Mouse (Mus musculus): ENCODE measurements around the gene Abl2. TPM values are rescaled to one million over a fixed set of nuclear protein-coding genes. Genes with fewer than 3 reads are reported as not detected.
A peak's percentile ranks its signal among the peaks of the same experiment; 100 is the strongest.

Abl2 gene
- polyA plus RNA-seq, 1 experiment from 2014 or later = 3.4 TPM

GRCm38 (mm10) chr1:156616989-156617598, 58.5 kb downstream of the Abl2 start:
- Histone ChIP-seq H3K36me3 (no peaks in the 10 kb centered on the region), H3K9ac (no peak overlapping the region), H3K4me3 (replicated peaks) (no peak overlapping the region; the same call in 1 of the 2 replicates), H3K27me3 (replicated peaks) (no peaks in the 10 kb centered on the region), H3K27ac (peak overlapping the region; percentile 29), H3K4me1 (peaks cover 23% of the 10 kb centered on the region; the same call in 1 of the 2 replicates), H3K9me3 (no peaks in the 10 kb centered on the region), H3K4me2 (0 out of 2 replicates have a peak overlapping the region, but pooled peaks have one; percentile 27)
- ATAC-seq (ENCODE audit: insufficient read depth, low FRiP score, low read depth) = no peak
- 48% methylated on average over 12 of the region's 12 CpGs for WGBS

GRCm38 (mm10) chr1:156617811-156618210, 59.2 kb downstream of the Abl2 start:
- Histone ChIP-seq H3K4me2 (no peak overlapping the region), H3K4me3 (replicated peaks) (no peak overlapping the region), H3K9ac (no peak overlapping the region), H3K4me1 (peaks cover 23% of the 10 kb centered on the region; the same call in 1 of the 2 replicates), H3K27ac (peak overlapping the region; percentile 29; the same call in 1 of the 2 replicates), H3K9me3 (no peaks in the 10 kb centered on the region), H3K36me3 (no peaks in the 10 kb centered on the region), H3K27me3 (replicated peaks) (no peaks in the 10 kb centered on the region)
- ATAC-seq (ENCODE audit: insufficient read depth, low FRiP score, low read depth) = no peak
- WGBS = 62% methylated on average over 4 of the region's 4 CpGs

- WGBS = 75% methylated on average over 4 of the region's 4 CpGs
- Histone ChIP-seq H3K27ac (no peak overlapping the region), H3K4me1 (0 out of 2 replicates have a peak, but pooled peaks cover 13% of the 10 kb centered on the region), H3K9me3 (no peaks in the 10 kb centered on the region), H3K4me2 (no peak overlapping the region), H3K9ac (no peak overlapping the region), H3K27me3 (replicated peaks) (no peaks in the 10 kb centered on the region), H3K4me3 (replicated peaks) (no peak overlapping the region), H3K36me3 (0 out of 2 replicates have a peak, but pooled peaks cover 6% of the 10 kb centered on the region)
- ATAC-seq (ENCODE audit: insufficient read depth, low FRiP score, low read depth) = no peak
Measured at GRCm38 (mm10) chr1:156620292-156620909, 61.8 kb downstream of the Abl2 start.

- Histone ChIP-seq H3K36me3 (0 out of 2 replicates have a peak, but pooled peaks cover 6% of the 10 kb centered on the region), H3K27ac (no peak overlapping the region), H3K9ac (no peak overlapping the region), H3K27me3 (replicated peaks) (no peaks in the 10 kb centered on the region), H3K4me3 (replicated peaks) (no peak overlapping the region), H3K4me2 (no peak overlapping the region), H3K9me3 (no peaks in the 10 kb centered on the region), H3K4me1 (0 out of 2 replicates have a peak, but pooled peaks cover 8% of the 10 kb centered on the region)
- no peak for ATAC-seq (ENCODE audit: insufficient read depth, low FRiP score, low read depth)
- 56% methylated on average over 3 of the region's 3 CpGs for WGBS
Measured at GRCm38 (mm10) chr1:156620951-156621350, 62.4 kb downstream of the Abl2 start.

- no peaks in the 10 kb centered on the region for H3K27me3 ChIP-seq (replicated peaks)
- whole genome bisulfite sequencing = 53% methylated on average over 1 of the region's 1 CpGs
- H3K27ac ChIP-seq = no peak overlapping the region
- ATAC-seq (ENCODE audit: insufficient read depth, low FRiP score, low read depth) = no peak
- no peak overlapping the region for H3K9ac ChIP-seq
- H3K4me1 ChIP-seq = no peaks in the 10 kb centered on the region
- H3K36me3 ChIP-seq = 0 out of 2 replicates have a peak, but pooled peaks cover 8% of the 10 kb centered on the region
- no peak overlapping the region for H3K4me3 ChIP-seq (replicated peaks)
- no peaks in the 10 kb centered on the region for H3K9me3 ChIP-seq
- H3K4me2 ChIP-seq = no peak overlapping the region
Measured at GRCm38 (mm10) chr1:156624231-156624630, 65.6 kb downstream of the Abl2 start.

- ATAC-seq (ENCODE audit: insufficient read depth, low FRiP score, low read depth) = no peak
- Histone ChIP-seq H3K9me3 (no peaks in the 10 kb centered on the region), H3K4me3 (replicated peaks) (no peak overlapping the region), H3K27me3 (replicated peaks) (no peaks in the 10 kb centered on the region), H3K36me3 (peaks cover 29% of the 10 kb centered on the region), H3K9ac (no peak overlapping the region), H3K4me2 (no peak overlapping the region), H3K27ac (no peak overlapping the region), H3K4me1 (no peaks in the 10 kb centered on the region)
- WGBS = 71% methylated on average over 4 of the region's 4 CpGs
Measured at GRCm38 (mm10) chr1:156626729-156627128, 68.1 kb downstream of the Abl2 start.

- Histone ChIP-seq H3K27me3 (replicated peaks) (no peaks in the 10 kb centered on the region), H3K4me1 (no peaks in the 10 kb centered on the region), H3K36me3 (peaks cover 40% of the 10 kb centered on the region), H3K9ac (no peak overlapping the region), H3K4me2 (no peak overlapping the region), H3K4me3 (replicated peaks) (no peak overlapping the region), H3K27ac (no peak overlapping the region), H3K9me3 (no peaks in the 10 kb centered on the region)
- 91% methylated on average over 8 of the region's 8 CpGs for WGBS
- no peak for ATAC-seq (ENCODE audit: insufficient read depth, low FRiP score, low read depth)
Measured at GRCm38 (mm10) chr1:156629984-156630383, 71.4 kb downstream of the Abl2 start.

- Histone ChIP-seq H3K36me3 (peaks cover 36% of the 10 kb centered on the region), H3K9me3 (no peaks in the 10 kb centered on the region), H3K4me3 (replicated peaks) (no peak overlapping the region), H3K4me1 (no peaks in the 10 kb centered on the region), H3K4me2 (no peak overlapping the region), H3K27ac (no peak overlapping the region), H3K27me3 (replicated peaks) (no peaks in the 10 kb centered on the region), H3K9ac (no peak overlapping the region)
- ATAC-seq (ENCODE audit: insufficient read depth, low FRiP score, low read depth) = no peak
Measured at GRCm38 (mm10) chr1:156630965-156631364, 72.4 kb downstream of the Abl2 start.

GRCm38 (mm10) chr1:156633095-156633494, 74.5 kb downstream of the Abl2 start:
- Histone ChIP-seq H3K9me3 (no peaks in the 10 kb centered on the region), H3K27me3 (replicated peaks) (no peaks in the 10 kb centered on the region), H3K27ac (no peak overlapping the region), H3K4me3 (replicated peaks) (no peak overlapping the region), H3K4me1 (no peaks in the 10 kb centered on the region), H3K4me2 (no peak overlapping the region), H3K9ac (no peak overlapping the region), H3K36me3 (peaks cover 37% of the 10 kb centered on the region)
- WGBS = 76% methylated on average over 10 of the region's 10 CpGs
- ATAC-seq (ENCODE audit: insufficient read depth, low FRiP score, low read depth) = no peak

GRCm38 (mm10) chr1:156635148-156635547, 76.6 kb downstream of the Abl2 start:
- H3K27ac ChIP-seq = no peak overlapping the region
- WGBS = 79% methylated on average over 2 of the region's 2 CpGs
- H3K36me3 ChIP-seq = peaks cover 29% of the 10 kb centered on the region
- no peak overlapping the region for H3K4me2 ChIP-seq
- H3K9ac ChIP-seq = no peak overlapping the region
- no peaks in the 10 kb centered on the region for H3K9me3 ChIP-seq
- no peaks in the 10 kb centered on the region for H3K4me1 ChIP-seq
- no peaks in the 10 kb centered on the region for H3K27me3 ChIP-seq (replicated peaks)
- no peak for ATAC-seq (ENCODE audit: insufficient read depth, low FRiP score, low read depth)
- no peak overlapping the region for H3K4me3 ChIP-seq (replicated peaks)

- no peak overlapping the region for H3K4me2 ChIP-seq
- H3K4me3 ChIP-seq (replicated peaks) = no peak overlapping the region
- H3K9me3 ChIP-seq = no peaks in the 10 kb centered on the region
- H3K27me3 ChIP-seq (replicated peaks) = no peaks in the 10 kb centered on the region
- 88% methylated on average over 5 of the region's 5 CpGs for WGBS
- peaks cover 26% of the 10 kb centered on the region for H3K36me3 ChIP-seq
- no peak for ATAC-seq (ENCODE audit: insufficient read depth, low FRiP score, low read depth)
- no peak overlapping the region for H3K9ac ChIP-seq
- H3K27ac ChIP-seq = no peak overlapping the region
- H3K4me1 ChIP-seq = no peaks in the 10 kb centered on the region
Measured at GRCm38 (mm10) chr1:156639455-156639854, 80.9 kb downstream of the Abl2 start.

- no peak for ATAC-seq (ENCODE audit: insufficient read depth, low FRiP score, low read depth)
Measured at GRCm38 (mm10) chr1:156640577-156640976, 82.0 kb downstream of the Abl2 start.

More at GRCm38 (mm10) chr1:156640577-156640976, 82.0 kb downstream of the Abl2 start:
- Histone ChIP-seq H3K9ac (no peak overlapping the region), H3K4me2 (no peak overlapping the region), H3K4me1 (no peaks in the 10 kb centered on the region), H3K27me3 (replicated peaks) (no peaks in the 10 kb centered on the region), H3K9me3 (no peaks in the 10 kb centered on the region), H3K4me3 (replicated peaks) (no peak overlapping the region), H3K27ac (no peak overlapping the region), H3K36me3 (peaks cover 24% of the 10 kb centered on the region)
- WGBS = 79% methylated on average over 4 of the region's 4 CpGs
